Mouse (Mus musculus): ENCODE data around the gene Pla2g4d.

Pla2g4d gene

GRCm38 (mm10) chr2:120288995-120289394 lies at the start of gene Pla2g4d:
Pla2g4d (minus strand) TSS chr2:120289197.
- in situ Hi-C loops (cut with MboI) = no loop called here

- in situ Hi-C loops (cut with MboI) = no loop called here
These were observed 48.9 kb upstream of the Pla2g4d start for GRCm38 (mm10) chr2:120337886-120338285.

DNA sequence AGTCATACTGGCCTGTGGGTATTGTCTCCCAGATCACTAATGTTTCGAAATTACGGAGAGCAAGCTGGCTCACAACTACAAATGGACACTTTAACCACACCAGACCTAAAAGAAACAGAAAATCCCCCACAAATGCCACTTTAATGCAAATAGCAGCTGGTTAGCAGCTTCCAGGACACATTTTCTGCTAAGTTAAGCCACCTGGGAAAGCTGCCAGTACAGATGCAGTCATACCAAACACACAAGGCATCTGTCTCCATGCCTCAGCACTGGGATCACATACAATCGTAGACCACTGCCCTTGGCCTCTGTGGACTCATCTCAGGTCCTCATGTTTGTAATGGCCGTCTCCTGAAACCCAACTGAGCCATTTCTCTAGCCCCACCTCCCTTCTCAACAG lies 42.6 kb upstream of the Pla2g4d start:
- in situ Hi-C loops (cut with MboI) = no loop called here

- in situ Hi-C loops (cut with MboI) = no loop called here
These were observed 26.1 kb upstream of the Pla2g4d start for GRCm38 (mm10) chr2:120315077-120315476.

DNA sequence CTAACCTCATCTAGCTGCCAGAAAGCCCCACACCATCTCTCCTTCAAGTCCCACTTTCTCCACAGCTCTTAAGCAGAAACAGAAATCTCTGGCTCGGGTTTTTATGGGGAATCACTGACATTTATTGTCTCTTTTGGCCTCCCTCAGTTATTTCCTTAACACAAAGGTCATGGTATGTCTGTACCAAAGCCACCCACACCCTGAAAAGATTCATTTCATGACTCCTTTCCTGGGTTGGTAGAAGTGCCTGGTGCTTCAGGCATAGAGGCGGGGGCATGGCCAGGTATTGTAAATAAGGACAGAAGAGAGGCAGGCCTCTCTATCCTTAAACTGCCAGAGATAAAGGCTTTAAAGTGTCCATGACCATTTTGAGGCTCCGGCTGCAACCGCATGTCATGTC lies 25.5 kb upstream of the Pla2g4d start:
- in situ Hi-C loops (cut with MboI) = no loop called here

DNA sequence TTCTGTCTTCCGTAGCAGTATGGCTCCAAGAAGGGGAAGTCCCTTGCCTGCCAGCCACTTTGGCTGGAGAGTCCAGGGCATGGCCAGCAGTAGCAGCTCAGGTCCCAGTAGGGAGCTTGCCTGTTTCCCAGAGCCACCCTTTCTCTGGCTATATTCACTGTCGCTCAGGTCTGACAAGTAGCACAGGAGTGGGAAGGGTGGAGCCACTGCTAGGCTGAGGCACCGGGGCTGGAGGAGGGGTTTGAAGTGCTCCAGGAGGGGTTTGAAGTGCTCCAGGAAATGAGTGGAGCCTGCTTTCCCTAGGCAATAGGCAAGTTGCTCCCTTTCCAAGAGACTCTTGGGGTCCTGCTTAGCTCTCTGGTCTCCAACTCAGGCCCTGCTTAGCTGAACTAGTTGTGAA lies 25.0 kb upstream of the Pla2g4d start, which contains the start of gene Pla2g4f:
Pla2g4f (minus strand) TSS at position 190 of the 400 bp plus-strand sequence.
- in situ Hi-C loops (cut with MboI) = no loop called here

DNA sequence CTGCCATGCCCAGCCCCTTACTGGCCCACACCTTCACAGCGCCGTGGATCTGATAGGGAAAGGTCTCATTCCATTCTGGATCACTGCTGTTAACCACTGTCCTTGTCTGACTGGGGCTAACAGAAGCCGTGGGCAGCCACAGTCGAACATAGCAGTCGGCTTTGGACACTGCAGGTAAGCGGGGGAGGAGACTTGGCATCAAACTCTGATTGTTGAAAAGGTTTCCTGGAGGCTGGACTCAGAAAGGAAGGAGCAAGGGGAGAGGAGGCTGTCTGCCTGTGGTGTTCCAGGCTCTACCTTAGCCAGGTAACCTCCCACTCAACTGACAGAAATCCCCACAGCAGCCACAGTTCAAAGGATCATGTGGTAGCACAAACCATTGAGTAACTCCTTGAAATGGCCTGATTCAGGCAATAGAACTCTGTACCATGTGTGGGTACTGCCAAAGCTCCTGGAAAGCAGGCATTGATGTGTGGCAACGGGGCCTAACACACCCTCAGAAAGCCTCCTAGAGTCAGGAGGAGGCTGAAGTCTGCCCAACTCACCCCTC lies 23.4 kb upstream of the Pla2g4d start:
- in situ Hi-C loops (cut with MboI) = no loop called here

DNA sequence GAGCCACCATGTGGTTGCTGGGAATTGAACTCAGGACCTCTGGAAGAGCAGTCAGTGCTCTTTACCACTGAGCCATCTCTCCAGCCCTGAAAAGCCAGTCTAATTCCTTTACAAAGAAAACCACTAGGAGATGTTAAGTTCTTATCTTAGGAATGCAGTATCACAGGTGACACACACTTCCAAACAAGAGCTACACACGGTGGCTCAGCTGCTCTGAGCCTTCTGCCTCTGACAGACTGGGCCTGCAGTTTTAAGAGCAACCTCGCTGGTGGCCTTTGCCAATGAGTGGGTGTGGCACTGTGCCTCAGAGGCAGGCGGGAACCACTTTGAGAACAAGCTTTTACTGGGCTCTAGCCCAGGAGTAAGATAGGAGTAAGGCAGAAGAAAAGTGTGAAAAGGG lies 15.1 kb upstream of the Pla2g4d start:
- in situ Hi-C loops (cut with MboI) = no loop called here

- in situ Hi-C loops (cut with MboI) = no loop called here
These were observed 12.1 kb upstream of the Pla2g4d start for GRCm38 (mm10) chr2:120301076-120301475.

- in situ Hi-C loops (cut with MboI) = no loop called here
These were observed 10.9 kb upstream of the Pla2g4d start for GRCm38 (mm10) chr2:120299866-120300265.

DNA sequence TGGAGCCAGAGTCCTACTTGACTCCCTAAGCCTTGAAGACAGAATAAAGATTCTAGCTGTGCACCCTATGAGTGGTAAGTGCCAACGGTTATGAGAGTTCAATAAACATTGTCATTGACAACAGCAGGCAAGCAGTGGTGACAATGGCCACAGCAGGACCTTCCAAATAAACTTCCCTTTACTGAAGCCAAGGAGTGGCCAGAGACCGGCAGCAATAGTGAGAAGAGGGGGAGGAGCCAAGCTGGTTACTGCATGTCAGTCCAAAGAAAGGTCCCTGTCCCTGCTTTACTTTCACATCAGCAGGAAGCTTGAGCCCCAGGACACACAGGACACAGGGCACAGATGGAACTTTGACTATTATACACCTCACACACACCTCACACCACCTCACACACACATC lies 7.2 kb upstream of the Pla2g4d start:
- in situ Hi-C loops (cut with MboI) = no loop called here

DNA sequence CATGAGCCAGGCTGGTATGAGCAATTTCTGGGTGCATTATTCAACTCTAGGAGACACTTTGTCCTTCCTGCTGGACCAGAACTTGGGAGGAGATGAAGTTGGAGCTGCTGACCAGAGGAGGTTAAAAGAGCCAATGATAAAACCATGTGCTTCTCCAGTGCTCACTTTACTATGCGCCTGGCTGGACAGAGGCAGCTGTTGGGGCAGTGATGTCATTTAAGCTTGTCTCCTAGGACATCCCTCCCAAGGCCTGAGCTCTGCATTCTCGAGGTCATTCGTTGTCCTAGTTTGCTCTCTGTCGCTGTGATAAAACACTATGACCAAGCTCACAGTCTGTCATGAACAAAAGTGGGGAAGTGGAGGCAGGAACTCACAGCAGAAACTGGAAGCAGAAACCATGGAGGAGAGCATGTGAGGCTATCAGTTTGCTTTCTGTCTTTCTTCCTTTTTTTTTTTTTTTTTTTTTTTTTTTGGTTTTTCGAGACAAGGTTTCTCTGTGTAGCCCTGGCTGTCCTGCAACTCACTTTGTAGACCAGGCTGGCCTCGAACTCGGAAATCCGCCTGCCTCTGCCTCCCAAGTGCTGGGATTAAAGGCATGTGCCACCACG lies 2.6 kb upstream of the Pla2g4d start:
- in situ Hi-C loops (cut with MboI) = no loop called here

DNA sequence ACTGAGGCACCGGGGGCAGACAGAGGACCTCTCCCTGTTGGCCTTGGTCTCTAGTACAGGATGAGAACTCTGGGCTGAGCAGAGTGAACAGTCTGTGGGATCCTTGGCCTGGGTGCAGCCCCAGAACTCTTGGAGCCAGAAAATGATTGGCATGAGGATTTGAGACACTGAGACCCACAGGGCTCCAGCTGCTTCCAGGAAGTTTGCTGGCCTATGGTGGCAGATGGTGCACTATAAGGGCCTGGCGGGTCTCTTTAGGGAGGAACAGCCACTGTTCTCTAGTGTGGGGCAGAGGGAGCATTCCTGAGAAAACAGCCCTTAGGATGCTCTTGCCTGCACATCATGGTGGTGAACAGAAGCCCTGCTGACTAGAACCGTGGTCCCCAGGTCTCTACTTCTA lies 596 bp downstream of the Pla2g4d start:
- in situ Hi-C loops (cut with MboI) = no loop called here

DNA sequence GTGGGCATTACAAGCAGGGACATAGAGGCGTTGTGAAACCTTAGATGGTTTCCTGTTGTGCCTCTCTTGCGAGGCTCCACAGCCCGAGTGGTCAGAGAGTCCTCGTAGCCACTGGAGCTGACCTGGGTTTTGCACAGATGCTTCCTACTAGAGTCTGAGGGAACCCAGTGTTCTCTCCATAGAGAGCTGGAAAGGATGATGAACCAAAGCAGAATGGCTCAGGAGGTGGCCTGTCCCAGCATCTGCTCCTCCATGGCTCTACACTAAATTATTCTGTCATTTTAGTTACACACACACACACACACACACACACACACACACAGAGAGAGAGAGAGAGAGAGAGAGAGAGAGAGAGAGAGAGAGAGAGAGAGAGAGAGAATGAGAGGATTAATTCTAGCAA lies 3.4 kb downstream of the Pla2g4d start:
- in situ Hi-C loops (cut with MboI) = no loop called here

DNA sequence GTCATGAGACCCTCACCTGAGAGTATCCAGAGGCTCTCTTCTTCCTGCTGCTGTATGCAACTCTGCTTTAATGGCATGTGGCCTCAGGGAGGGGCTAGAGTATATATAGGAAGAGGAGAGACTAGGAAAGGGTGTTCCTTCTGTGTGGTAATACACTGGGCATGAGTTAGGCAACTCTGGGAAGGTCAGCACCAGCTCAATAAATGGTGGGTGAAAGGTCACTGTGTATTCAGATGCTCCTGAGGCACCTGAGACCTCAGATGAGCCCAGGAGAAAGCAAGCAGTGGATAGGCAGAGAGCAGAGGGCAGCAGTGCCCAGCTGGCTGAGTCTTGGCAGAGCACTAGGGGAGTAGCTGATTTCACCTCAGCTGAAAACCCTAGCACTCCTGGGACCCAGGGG lies 4.3 kb downstream of the Pla2g4d start:
- in situ Hi-C loops (cut with MboI) = no loop called here

- in situ Hi-C loops (cut with MboI) = no loop called here
These were observed 4.9 kb downstream of the Pla2g4d start for GRCm38 (mm10) chr2:120284094-120284493.

DNA sequence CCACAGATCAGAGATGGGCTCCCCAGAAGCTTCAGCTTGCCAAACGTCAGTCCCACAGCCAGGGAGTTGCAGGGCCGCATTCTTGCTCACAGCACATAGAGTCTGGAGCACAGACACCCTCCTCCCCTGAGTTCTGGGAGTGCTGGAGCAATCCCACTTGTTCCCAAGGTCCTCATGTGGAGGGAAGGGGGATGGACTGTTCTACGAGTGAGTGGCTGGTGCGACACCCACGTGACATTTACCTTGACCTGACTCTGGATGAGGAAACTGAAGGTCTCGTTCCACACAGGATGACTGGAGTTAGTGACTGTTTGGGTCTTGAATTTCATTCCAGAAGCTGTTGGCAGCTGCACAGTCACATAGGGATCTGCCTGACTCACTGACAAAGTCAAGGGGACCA lies 5.4 kb downstream of the Pla2g4d start:
- in situ Hi-C loops (cut with MboI) = no loop called here

DNA sequence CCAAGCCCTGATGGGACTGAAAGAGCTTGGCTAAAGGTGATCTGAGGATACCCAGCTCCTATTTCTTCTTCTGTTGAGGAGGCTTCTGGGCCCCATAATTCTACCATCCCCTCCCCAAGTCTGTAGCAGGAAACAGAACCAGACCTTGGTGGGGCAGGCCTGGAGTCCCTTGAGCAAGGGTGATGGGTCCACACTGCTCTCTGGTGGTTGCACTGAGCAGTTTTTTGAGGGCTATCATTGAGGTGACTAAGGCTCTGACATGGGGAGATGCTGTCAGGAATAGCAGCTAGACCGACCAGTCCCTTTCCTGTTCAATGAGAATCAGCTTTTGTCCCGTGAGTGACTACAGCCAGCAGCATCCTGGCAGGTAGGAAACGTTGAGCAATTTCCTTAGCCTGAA lies 7.8 kb downstream of the Pla2g4d start:
- in situ Hi-C loops (cut with MboI) = no loop called here

- in situ Hi-C loops (cut with MboI) = no loop called here
These were observed 9.0 kb downstream of the Pla2g4d start for GRCm38 (mm10) chr2:120279961-120280360.

DNA sequence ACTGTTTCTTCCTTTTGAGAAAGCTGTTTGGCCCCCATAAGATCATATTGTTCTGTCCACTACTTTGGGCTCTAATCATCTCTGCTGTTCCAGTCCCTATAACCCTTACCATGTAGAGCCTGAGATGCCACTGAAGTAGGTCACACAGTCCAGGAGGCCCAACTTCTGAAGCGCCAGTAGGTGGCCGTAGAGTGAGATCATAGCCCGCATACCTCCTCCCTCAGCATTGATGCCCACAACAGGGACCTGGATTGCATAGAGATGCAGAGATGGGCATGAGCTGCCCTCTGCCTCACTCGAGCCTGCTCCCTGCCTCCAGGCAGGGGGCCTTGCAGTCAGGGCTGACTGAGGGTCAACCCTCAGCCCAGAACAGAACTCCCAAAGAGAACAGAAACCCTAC lies 12.0 kb downstream of the Pla2g4d start:
- in situ Hi-C loops (cut with MboI) = no loop called here

DNA sequence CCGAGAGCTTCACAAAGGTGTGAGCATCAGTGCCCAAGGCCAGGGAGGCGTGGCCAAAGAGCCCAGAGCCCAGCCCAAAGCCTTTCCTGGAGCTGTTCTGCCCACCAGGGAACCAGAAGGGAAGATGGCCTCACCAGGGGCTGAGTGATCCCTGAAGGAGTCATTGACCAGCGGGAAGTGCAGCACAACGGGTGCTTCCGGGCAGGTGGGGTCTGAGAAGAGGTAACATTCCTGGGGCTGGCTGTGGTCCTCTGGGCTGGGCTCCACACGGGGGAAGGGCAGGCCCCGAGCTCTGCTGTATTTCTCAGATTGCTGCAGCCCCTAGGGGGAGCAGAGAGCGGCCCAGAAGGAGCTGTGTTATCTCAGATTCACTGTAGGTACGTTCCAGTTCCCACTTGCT lies 20.4 kb downstream of the Pla2g4d start:
- in situ Hi-C loops (cut with MboI) = no loop called here

DNA sequence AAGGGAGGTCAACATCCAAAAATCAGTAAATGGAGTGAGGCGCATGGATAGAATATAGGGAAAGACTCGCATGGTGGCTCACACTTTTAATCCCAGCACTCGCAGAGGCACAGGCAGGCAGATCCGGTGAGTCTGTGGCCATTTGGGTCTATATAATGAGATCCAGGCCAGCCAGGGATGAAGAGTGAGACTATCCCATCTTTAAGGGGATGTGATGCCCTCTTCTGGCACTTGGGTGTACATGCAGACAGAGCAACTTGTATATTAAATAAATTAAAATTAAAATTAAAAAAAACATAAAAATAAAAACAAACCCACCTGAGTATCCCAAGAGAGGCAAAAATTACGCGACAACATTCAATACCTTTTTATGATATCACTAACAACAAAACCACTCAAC lies 23.5 kb downstream of the Pla2g4d start:
- in situ Hi-C loops (cut with MboI) = no loop called here

GRCm38 (mm10) chr2:120264858-120265257 lies 24.1 kb downstream of the Pla2g4d start:
- in situ Hi-C loops (cut with MboI) = no loop called here

- in situ Hi-C loops (cut with MboI) = no loop called here
These were observed 26.1 kb downstream of the Pla2g4d start for GRCm38 (mm10) chr2:120262876-120263275.

Data from mature B cell (primary cell).